Mouse (Mus musculus) cerebellum, postnatal 4 days (tissue): ENCODE data around the gene Ttyh3.

Experiments used
- DNase-seq, 2 experiments: peaks; one replicate each; pipeline ENCODE4 v3.0.0; 2022; ENCODE audit warnings: low spot score in 2 of 2, mixed read lengths in 1 of 2

Gene Ttyh3

GRCm38 (mm10) chr5:140652587-140652986 is 3.8 kb upstream of the Ttyh3 start:
- no peak for DNase-seq

DNA sequence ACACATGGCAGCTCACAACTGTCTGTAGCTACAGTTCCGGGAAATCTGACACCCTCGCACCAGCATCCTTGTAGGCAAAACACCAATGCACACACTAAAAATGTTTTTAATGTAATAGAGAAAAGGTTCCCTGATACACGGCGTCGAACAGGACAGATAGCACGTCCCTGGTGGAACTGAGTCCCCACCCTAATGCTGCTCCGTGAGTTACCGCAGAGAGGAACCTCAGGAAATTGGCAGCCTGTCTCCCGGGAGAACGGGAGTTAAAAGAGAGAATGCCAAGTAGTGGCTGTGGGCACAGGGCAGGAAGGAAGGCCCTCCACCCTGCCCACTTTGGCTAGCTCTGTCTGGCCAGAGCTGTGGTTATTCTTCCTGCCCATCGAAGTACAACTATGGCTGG is 2.4 kb upstream of the Ttyh3 start:
- DNase-seq: no peak

DNA sequence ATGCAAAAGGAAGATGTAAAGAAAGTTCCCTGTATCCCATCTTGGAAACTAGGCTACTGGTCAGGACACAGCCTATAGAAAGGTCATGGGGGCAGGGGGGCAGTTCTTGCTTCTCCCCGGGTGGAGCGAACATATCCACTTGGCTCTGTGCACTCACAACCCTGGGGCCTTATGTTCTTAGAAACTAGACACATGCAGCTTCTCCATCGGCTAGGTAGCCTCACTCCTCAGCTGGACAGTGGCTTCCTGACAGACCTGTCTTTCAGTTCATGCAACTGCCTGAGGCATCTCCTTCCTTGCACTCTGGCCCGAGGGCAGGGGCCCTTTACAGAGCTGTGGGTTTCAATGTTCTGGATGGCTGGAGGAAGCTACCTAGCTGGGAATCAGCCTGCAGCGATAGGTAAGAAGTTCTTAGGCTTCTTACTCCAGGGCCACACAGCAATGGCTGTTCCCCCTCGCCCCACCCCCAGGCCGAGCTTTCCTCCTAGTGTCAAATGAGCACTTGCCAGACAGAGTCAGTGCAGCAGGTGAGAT is 1.1 kb upstream of the Ttyh3 start:
- DNase-seq: no peak

GRCm38 (mm10) chr5:140649101-140649667 is 353 bp upstream of the Ttyh3 start:
- DNase-seq: peak; percentile 94 to 98

DNA sequence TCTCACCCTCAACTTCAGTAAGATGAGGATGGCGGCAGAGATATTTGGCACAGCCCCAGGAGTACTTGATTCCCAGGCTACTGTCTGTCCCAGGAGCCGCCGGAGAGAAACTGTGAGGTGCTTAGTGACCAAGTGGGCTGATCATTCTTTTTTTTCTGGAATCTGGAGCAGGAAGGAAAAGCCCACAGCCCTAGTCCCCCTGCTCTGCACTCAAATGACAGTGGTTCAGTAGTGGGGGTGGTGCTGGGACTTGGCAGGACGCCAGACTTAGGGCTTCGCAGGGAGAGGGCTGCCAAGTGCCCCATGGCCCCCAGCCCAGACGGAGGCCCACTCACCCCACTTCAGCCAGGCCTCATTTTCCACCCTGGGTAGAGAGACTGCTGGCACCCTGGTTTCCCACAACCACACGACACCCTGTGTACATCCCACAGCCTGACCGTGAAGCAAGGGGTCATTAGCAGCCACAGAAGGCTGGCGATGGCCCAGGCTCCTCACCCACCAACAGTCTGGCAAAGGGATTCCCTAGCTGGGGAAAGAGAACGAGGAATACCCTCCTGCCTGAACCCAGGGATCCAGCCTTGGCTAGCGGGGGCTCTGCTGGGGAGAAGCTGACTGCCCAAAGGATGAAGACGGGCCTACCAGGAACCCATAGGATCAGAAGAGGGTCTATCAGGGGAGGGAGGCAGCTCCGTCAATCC is 861 bp downstream of the Ttyh3 start:
- DNase-seq: peak; percentile 61 to 79

DNA sequence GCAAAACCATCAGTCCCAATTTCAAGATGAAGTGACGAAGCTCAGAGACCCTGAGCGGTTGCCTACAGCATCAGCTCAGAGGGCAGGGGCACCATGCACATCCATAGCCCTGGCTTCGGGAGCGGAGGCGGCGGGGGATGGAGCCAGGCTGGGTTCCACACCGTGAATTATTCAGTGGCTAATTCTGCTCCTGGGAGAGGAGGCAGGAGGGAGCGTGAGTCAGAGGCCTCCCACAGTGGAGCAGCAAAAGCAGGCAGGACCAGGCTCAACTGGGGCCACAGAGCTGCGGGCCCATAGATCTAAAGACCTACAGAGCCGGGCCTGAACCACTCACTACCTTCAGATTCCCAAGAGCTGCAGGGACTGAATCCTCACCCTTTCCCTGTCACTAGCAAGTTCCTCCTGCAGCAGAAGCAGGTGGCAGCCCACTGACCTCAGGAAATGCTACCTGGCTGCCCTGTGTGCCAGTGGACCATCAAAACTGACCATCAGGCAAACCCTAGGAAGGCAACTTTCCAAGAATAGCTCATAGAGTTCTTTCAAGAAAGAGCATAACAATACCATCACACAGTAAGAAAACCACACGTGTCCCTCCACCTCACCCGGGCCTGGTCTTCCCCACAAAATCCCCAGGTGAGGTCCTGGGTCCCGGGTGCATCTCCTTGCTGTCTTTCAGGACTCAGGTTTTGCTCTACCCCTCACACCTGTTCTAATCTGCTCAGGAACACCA is 1.6 kb downstream of the Ttyh3 start:
- no peak for DNase-seq

GRCm38 (mm10) chr5:140646171-140646570 is 2.7 kb downstream of the Ttyh3 start:
- no peak for DNase-seq

DNA sequence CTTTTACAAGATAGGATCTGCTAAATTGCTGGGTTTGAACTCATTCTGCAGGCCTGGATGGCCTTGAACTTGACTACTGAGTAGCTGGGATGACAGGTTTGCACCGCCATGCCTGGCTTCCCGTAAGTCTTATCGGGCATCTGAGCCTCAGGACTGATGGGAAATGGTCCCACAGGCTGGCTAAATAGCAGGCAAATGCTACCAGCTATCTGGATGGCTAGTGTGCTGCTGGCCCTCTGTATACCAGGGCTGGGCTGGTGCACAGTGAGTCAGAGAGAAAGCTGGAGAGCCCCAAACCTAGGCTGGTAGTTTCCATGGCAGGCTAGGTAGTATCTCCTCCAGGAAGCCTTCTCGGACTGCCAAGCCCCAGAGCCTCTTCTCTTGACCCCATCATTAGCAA is 3.4 kb downstream of the Ttyh3 start:
- DNase-seq: no peak

GRCm38 (mm10) chr5:140644702-140645201 is 4.1 kb downstream of the Ttyh3 start:
- DNase-seq: no peak

DNA sequence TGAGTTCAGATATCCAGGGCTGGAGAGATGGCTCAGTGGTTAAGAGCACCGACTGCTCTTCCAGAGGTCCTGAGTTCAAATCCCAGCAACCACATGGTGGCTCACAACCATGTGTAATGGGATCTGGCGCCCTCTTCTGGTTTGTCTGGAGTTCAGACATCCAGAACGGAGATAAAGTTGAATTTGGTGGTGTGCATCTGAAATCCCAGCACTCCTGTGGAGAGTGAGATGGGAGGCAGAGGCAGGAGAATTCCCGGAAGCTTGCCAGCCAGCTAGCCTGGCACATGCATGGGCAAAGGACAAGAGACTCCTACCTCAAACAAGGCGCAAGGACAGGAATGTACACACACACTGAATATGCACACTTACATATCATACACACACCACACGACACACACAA is 4.6 kb downstream of the Ttyh3 start:
- no peak for DNase-seq

DNA sequence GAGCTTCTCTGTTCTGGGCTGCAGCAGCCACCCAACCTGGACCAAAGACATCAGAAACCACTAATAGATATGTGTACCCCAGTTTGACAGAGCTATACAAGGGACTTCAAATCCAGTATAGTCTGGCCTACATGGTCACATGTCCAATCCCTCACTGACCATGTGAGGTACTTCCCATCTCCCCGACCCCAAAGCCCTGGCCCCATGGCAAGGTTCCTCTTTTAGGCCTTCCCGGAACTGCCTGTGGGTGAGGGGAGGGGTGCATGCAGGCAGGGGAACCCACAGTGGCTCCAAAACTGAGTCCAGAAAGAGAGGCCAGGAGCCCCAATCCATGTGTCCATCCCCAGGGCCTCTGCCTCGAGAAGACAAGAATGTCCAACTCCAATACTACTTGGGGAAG is 6.8 kb downstream of the Ttyh3 start:
- DNase-seq: no peak

GRCm38 (mm10) chr5:140641254-140641928 is 7.4 kb downstream of the Ttyh3 start:
- DNase-seq: no peak

DNA sequence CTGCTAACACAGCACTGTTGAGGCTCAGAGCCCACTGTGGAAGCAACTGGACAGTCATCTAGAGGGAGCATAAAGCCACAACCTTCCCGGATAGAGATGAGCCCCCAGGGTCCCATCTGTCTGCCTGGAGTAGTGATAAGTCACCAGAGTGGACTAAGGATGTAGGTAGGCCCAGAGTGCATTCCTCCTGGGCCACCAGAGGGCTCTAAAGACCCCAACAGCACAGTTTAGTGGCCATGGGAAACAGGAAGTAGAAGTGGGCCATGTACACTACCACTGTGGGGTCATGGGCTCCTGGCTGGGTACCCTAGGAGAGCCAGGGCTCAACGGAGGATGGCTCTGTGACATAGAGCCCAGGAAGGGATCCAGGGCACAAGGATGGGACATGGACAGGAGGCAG is 8.0 kb downstream of the Ttyh3 start:
- no peak for DNase-seq

GRCm38 (mm10) chr5:140639871-140640270 is 9.0 kb downstream of the Ttyh3 start:
- no peak for DNase-seq

- DNase-seq: no peak
These were observed 9.5 kb downstream of the Ttyh3 start for GRCm38 (mm10) chr5:140639312-140639711.

DNA sequence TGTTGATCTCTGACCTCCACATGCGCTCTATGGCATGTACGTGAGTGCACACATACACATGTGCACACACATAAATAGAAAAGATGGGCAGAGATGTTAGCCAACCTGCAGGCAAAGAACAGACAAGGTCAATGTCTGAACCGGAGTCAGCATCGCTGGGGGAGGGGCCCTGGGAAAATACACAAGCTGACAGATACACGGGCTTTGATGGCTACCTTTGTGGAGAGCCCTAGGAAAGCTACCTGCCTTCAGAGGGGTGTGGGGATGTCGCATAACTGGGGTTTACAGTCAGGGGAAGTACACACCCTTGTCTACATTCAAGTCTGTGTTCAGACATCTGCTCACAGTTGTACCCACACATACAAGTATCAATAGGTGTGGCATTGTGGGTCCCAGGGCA is 10.3 kb downstream of the Ttyh3 start:
- no peak for DNase-seq

- DNase-seq: no peak
These were observed 10.8 kb downstream of the Ttyh3 start for GRCm38 (mm10) chr5:140637989-140638388.

DNA sequence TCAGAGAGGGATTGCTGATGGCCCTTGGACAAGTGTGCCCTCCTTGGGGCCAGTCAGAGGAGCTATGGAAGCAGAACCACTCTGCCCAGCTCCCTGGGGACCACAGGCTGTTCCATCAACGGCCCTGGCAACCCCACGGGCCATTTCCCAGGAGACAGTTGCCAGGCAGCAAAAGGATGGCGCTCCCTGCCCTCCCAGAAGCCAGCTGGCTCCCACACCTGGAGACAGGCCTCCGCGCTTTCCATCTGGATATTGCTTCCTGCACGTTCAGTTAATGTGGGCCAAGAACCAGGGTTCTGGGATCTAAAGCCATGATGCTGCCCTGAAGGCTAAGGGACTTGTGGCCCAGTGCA is 11.8 kb downstream of the Ttyh3 start:
- no peak for DNase-seq

DNA sequence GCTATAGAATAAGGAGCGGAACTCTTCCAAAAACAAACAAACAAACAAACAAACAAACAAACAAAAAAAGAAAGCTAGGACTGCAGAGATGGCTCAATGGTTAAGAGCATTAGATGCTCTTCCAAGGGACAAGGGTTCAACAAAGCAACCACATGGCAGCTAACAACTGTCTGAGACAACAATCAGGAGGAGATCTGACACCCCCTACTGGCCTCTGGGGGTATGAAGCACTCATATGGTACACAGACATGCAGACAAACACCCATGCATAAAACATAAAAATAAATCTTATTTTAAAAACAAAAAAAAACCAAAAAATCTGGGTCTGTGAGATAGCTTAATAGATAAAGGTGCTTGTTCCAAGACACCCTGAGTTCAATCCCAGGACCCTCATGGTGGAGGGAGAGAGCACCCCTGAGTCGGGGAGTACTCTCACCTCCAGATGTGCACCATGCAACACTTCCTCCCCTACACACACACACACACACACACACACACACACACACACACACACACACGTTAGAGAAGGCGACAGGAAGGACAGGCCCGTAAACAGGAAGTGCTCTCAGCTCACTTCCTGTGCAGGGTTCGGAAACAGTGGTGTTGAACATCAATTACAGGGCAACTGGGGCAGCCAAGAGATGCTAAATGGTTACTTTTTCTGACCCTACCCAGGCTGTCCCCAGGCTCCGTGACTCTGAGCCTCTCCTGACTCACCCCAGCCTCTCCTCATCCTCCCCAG is 12.3 kb downstream of the Ttyh3 start:
- DNase-seq: no peak

DNA sequence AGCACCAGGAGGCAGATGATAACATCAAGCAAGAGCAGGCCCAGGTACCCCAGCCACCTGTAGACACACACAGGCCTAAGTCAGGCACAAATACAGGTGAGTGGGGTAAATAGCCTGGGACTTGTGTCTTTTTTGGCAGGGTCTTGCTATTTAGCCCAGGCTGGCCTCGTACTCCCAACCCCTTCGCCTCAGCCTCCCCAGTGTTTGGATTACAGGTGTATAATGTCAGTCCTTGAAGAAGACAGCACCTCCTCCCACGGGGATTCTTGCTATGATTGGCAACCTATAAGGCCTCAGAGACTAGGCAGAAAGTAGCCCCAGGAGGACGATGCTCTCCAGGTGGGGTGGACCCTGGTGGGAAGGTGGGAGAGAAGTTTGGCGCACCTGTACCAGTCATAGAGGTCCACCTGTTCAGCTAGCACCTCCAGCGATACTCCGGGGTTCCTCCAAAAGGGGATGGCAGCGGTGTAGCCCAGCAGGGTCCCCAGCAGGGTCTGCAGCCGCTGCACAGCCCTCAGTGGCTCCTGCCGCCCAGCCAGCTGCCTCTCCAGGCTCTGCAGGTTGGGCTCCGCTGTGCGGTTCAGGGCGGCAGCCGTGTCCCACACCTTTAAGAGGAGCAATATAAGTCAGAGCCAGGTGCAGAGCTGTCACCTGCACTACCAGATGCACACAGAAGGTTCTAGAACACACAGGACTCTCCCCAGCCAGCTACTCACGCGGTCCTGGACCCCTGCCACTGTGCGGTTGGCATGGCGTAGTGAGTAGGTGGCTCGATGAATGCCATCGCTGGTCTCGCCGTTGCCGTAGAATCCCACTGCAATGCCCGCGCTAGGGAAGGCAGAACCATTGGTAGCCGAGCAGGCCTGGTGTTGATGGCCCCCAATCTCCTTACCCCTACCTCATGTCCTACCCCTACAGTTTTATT is 13.8 kb downstream of the Ttyh3 start:
- DNase-seq: no peak
